Mouse (Mus musculus) thymus, adult 2 months (tissue): ENCODE data around the gene Pilra.

Source experiments
- CTCF ChIP-seq: fragments of 200-500 bp; IDR thresholded peaks from 2 replicates; pipeline ENCODE4 v1.5.1; 2012; ENCODE audit warnings: mild to moderate bottlenecking, control low read depth, low read length, moderate library complexity, borderline replicate concordance; ENCODE audit not compliant: control insufficient read depth, poor library complexity, insufficient read depth; ENCODE audit errors: extremely low read depth
- POLR2A ChIP-seq: fragments of 200-500 bp; IDR thresholded peaks from 2 replicates; pipeline ENCODE4 v1.6.1; 2012; ENCODE audit warnings: mild to moderate bottlenecking, low read length, control low read depth, moderate library complexity; ENCODE audit not compliant: control insufficient read depth, poor library complexity, insufficient read depth; ENCODE audit errors: extremely low read depth

- TF ChIP-seq CTCF, result no peak
- no peak for TF ChIP-seq POLR2A
Observed at GRCm38 (mm10) chr5:137808316-137808715, 27.8 kb downstream of the Pilra start.
